Mouse (Mus musculus) liver, embryonic 14.5 days (tissue): ENCODE results near the gene Gipc2.

Source experiments
- CTCF ChIP-seq: IDR thresholded peaks from 2 replicates; pipeline ENCODE4 v1.5.1; 2016; ENCODE audit warnings: antibody characterized with exemption, low read depth, control low read depth
- EP300 ChIP-seq: IDR thresholded peaks from 2 replicates; pipeline ENCODE4 v1.6.1; 2016; ENCODE audit warnings: antibody characterized with exemption, low read depth

DNA sequence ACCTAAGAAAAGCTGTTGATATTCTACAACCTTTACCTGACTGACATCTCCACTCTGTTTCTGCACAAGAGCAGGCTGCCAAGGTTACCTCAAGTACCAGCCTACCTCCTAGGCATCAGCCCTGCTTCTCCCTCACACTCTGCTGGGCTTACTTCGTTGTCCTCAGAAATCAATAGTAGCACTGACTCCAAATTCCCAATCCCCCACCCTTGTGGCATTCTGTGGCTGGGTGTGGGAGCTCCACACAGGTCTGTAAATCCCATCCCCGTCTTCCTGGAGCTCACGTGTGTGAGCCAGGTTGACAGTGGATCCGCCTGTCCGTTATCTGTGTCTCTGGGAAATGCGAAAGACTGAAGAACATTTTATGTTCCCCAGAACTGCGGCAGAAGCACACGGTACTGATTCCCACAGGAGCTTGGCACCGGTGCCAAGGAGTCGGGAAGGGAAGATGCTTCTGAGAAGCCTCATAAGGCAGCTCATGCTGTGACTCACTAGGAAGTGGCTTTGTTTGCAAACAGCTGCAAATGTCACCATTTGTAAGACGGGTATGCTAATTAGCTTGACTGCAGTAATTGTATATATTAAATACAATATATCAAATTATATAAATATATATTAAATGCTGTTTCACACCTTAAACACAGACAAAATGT, 10.6 kb downstream of the Gipc2 start:
- no peak for TF ChIP-seq CTCF
- no peak for TF ChIP-seq EP300
